Mouse (Mus musculus) megakaryocyte, embryonic 14.5 days (primary cell): ENCODE data around the gene Bdh2. TPM values are rescaled to one million over a fixed set of nuclear protein-coding genes. Genes with fewer than 3 reads are reported as not detected.

Source experiments
- H3K27me3 ChIP-seq: replicated peaks from 2 replicates; pipeline ENCODE3; 2012; ENCODE audit warnings: inconsistent platforms
- H3K36me3 ChIP-seq: replicated peaks from 2 replicates; pipeline ENCODE3; 2012; ENCODE audit warnings: low read length, inconsistent platforms, mixed read lengths
- H3K4me1 ChIP-seq: 2 replicates; pipeline ENCODE4 v1.6.1; 2012; ENCODE audit warnings: inconsistent platforms
- H3K4me3 ChIP-seq: replicated peaks from 2 replicates; pipeline ENCODE3; 2012; ENCODE audit warnings: moderate library complexity, mild to moderate bottlenecking, inconsistent platforms
- H3K9me3 ChIP-seq: 2 replicates; pipeline ENCODE4 v1.6.1; 2012; ENCODE audit warnings: inconsistent platforms
- FLI1 ChIP-seq: IDR thresholded peaks from 2 replicates; pipeline ENCODE4 v1.6.1; 2012; ENCODE audit warnings: low read length, inconsistent platforms, mixed read lengths
- GATA1 ChIP-seq: IDR thresholded peaks from 3 replicates; pipeline ENCODE4 v1.6.1; 2012; ENCODE audit warnings: mixed read lengths, low read length, inconsistent platforms, borderline replicate concordance
- polyA plus RNA-seq: library from polyadenylated mRNA; stranded (reverse); fragments of >175 nt; gene quantifications from 2 replicates; pipeline ENCODE4 v1.2.3, GENCODE M21; 2012; ENCODE audit warnings: low replicate concordance; ENCODE audit not compliant: insufficient read depth

Bdh2 gene
- polyA plus RNA-seq, 1 experiment: not detected

GRCm38 (mm10) chr3:135313727-135314126, 32.7 kb downstream of the Bdh2 start:
- Histone ChIP-seq H3K27me3 (peaks cover 3% of the 10 kb centered on the region), H3K4me1 (no peaks in the 10 kb centered on the region), H3K36me3 (no peaks in the 10 kb centered on the region), H3K9me3 (peaks cover 9% of the 10 kb centered on the region), H3K4me3 (no peak overlapping the region)
- TF ChIP-seq GATA1 (no peak), FLI1 (no peak)

GRCm38 (mm10) chr3:135314811-135315210, 33.8 kb downstream of the Bdh2 start:
- Histone ChIP-seq H3K4me3 (no peak overlapping the region), H3K9me3 (peaks cover 9% of the 10 kb centered on the region), H3K36me3 (no peaks in the 10 kb centered on the region), H3K27me3 (no peaks in the 10 kb centered on the region), H3K4me1 (no peaks in the 10 kb centered on the region)
- TF ChIP-seq GATA1 (no peak), FLI1 (no peak)

- H3K36me3 ChIP-seq: no peaks in the 10 kb centered on the region
- H3K4me3 ChIP-seq: no peak overlapping the region
- TF ChIP-seq GATA1 (no peak), FLI1 (no peak)
- no peaks in the 10 kb centered on the region for H3K4me1 ChIP-seq
- peaks cover 3% of the 10 kb centered on the region for H3K27me3 ChIP-seq
- H3K9me3 ChIP-seq: peaks cover 9% of the 10 kb centered on the region
These were observed 34.9 kb downstream of the Bdh2 start for GRCm38 (mm10) chr3:135315720-135316425.

GRCm38 (mm10) chr3:135318331-135318730, 37.3 kb downstream of the Bdh2 start:
- Histone ChIP-seq H3K9me3 (peaks cover 9% of the 10 kb centered on the region), H3K4me3 (no peak overlapping the region), H3K4me1 (no peaks in the 10 kb centered on the region), H3K36me3 (no peaks in the 10 kb centered on the region), H3K27me3 (peaks cover 3% of the 10 kb centered on the region)
- TF ChIP-seq FLI1 (no peak), GATA1 (no peak)

GRCm38 (mm10) chr3:135324354-135324753, 43.3 kb downstream of the Bdh2 start:
- no peaks in the 10 kb centered on the region for H3K36me3 ChIP-seq
- H3K9me3 ChIP-seq: no peaks in the 10 kb centered on the region
- peaks cover 6% of the 10 kb centered on the region for H3K27me3 ChIP-seq
- H3K4me1 ChIP-seq: no peaks in the 10 kb centered on the region
- TF ChIP-seq FLI1: no peak
- TF ChIP-seq GATA1: no peak
- no peak overlapping the region for H3K4me3 ChIP-seq

- Histone ChIP-seq H3K36me3 (no peaks in the 10 kb centered on the region), H3K9me3 (no peaks in the 10 kb centered on the region), H3K4me3 (no peak overlapping the region), H3K4me1 (no peaks in the 10 kb centered on the region), H3K27me3 (peaks cover 3% of the 10 kb centered on the region)
- TF ChIP-seq GATA1 (no peak), FLI1 (no peak)
These were observed 46.2 kb downstream of the Bdh2 start for GRCm38 (mm10) chr3:135327176-135327575.

GRCm38 (mm10) chr3:135327601-135328000, 46.6 kb downstream of the Bdh2 start:
- H3K9me3 ChIP-seq: no peaks in the 10 kb centered on the region
- no peak for TF ChIP-seq GATA1
- TF ChIP-seq FLI1: no peak
- H3K27me3 ChIP-seq: peaks cover 3% of the 10 kb centered on the region
- no peaks in the 10 kb centered on the region for H3K36me3 ChIP-seq
- H3K4me1 ChIP-seq: no peaks in the 10 kb centered on the region
- H3K4me3 ChIP-seq: no peak overlapping the region

- Histone ChIP-seq H3K4me1 (no peaks in the 10 kb centered on the region), H3K36me3 (no peaks in the 10 kb centered on the region), H3K9me3 (no peaks in the 10 kb centered on the region), H3K4me3 (no peak overlapping the region), H3K27me3 (peaks cover 3% of the 10 kb centered on the region)
- TF ChIP-seq FLI1 (no peak), GATA1 (no peak)
These were observed 47.5 kb downstream of the Bdh2 start for GRCm38 (mm10) chr3:135328560-135328959.

GRCm38 (mm10) chr3:135332691-135333090, 51.7 kb downstream of the Bdh2 start:
- H3K27me3 ChIP-seq: peaks cover under 1% of the 10 kb centered on the region
- no peaks in the 10 kb centered on the region for H3K4me1 ChIP-seq
- no peaks in the 10 kb centered on the region for H3K9me3 ChIP-seq
- no peak overlapping the region for H3K4me3 ChIP-seq
- no peaks in the 10 kb centered on the region for H3K36me3 ChIP-seq
- TF ChIP-seq FLI1 (no peak), GATA1 (no peak)

- Histone ChIP-seq H3K4me1 (no peaks in the 10 kb centered on the region), H3K27me3 (peaks cover 2% of the 10 kb centered on the region), H3K36me3 (no peaks in the 10 kb centered on the region), H3K4me3 (no peak overlapping the region), H3K9me3 (no peaks in the 10 kb centered on the region)
- TF ChIP-seq FLI1 (no peak), GATA1 (no peak)
These were observed 52.7 kb downstream of the Bdh2 start for GRCm38 (mm10) chr3:135333763-135334162.

- Histone ChIP-seq H3K36me3 (no peaks in the 10 kb centered on the region), H3K4me1 (no peaks in the 10 kb centered on the region), H3K4me3 (no peak within 1 kb of the TSS), H3K9me3 (no peaks in the 10 kb centered on the region), H3K27me3 (no peaks in the 10 kb centered on the region)
- TF ChIP-seq FLI1 (no peak), GATA1 (no peak)
These were observed 66.8 kb downstream of the Bdh2 start, which contains the start of gene Slc9b1 for GRCm38 (mm10) chr3:135347739-135348264. Gene Slc9b1, plus strand, starts transcription at chr3:135348029.
